Mouse (Mus musculus) limb, embryonic 13.5 days (tissue): ENCODE results near the gene Fam133b. TPM values are rescaled to one million over a fixed set of nuclear protein-coding genes. Genes with fewer than 3 reads are reported as not detected.
"Not testable (repeated sequence)": the region's sequence is repeated elsewhere in the genome, so short reads cannot be mapped to it uniquely, and the experiment has no call there.

Source experiments
- ATAC-seq: fragments of 200-750 bp; cut with Nextera tagmentation; 2 replicates; pipeline ENCODE4 v1.8.0; 2017; ENCODE audit warnings: low read depth, moderate number of reproducible peaks, moderate TSS enrichment; ENCODE audit not compliant: low FRiP score
- H3K27ac ChIP-seq: fragments of 300-500 bp; sonication (generic); 2 replicates; pipeline ENCODE4 v1.5.1; 2015; ENCODE audit warnings: inconsistent platforms, mild to moderate bottlenecking, moderate library complexity
- H3K27me3 ChIP-seq: fragments of 300-500 bp; sonication (generic); 2 replicates; pipeline ENCODE4 v1.6.1; 2015; ENCODE audit warnings: mild to moderate bottlenecking, inconsistent platforms
- H3K36me3 ChIP-seq: fragments of 300-500 bp; sonication (generic); 2 replicates; pipeline ENCODE4 v1.6.1; 2015; ENCODE audit warnings: inconsistent platforms, mild to moderate bottlenecking, moderate library complexity
- H3K4me1 ChIP-seq: fragments of 300-500 bp; sonication (generic); 2 replicates; pipeline ENCODE4 v1.6.1; 2015; ENCODE audit warnings: inconsistent platforms
- H3K4me2 ChIP-seq: fragments of 300-500 bp; sonication (generic); replicated peaks from 2 replicates; pipeline ENCODE4 v1.6.1; 2015; ENCODE audit warnings: inconsistent platforms, mild to moderate bottlenecking, moderate library complexity
- H3K4me3 ChIP-seq: fragments of 300-500 bp; sonication (generic); 2 replicates; pipeline ENCODE4 v1.5.1; 2015; ENCODE audit warnings: moderate library complexity, mild to moderate bottlenecking, inconsistent platforms
- H3K9ac ChIP-seq: fragments of 300-500 bp; sonication (generic); 2 replicates; pipeline ENCODE4 v1.6.1; 2015; ENCODE audit warnings: mild to moderate bottlenecking, inconsistent platforms
- H3K9me3 ChIP-seq: fragments of 300-500 bp; sonication (generic); 2 replicates; pipeline ENCODE4 v1.6.1; 2016; ENCODE audit warnings: inconsistent platforms
- WGBS: fragments of 180-500 bp; shearing (Covaris S2); methylation state at CpG from one replicate; pipeline ENCODE4 v1.1.7; 2015; 5-methylcytosine and 5-hydroxymethylcytosine counted together
- polyA plus RNA-seq: library from polyadenylated mRNA; unstranded; fragments of >200 nt; fragmentation: Nextera tagmentation; extraction: Ambion mirVana; gene quantifications from 2 replicates; pipeline ENCODE4 v1.2.1, GENCODE M21; 2015

Gene Fam133b
- polyA plus RNA-seq, 1 experiment from 2014 or later = 34.1 TPM

- Histone ChIP-seq H3K27me3 (no peaks in the 10 kb centered on the region), H3K9me3 (no peaks in the 10 kb centered on the region), H3K36me3 (no peaks in the 10 kb centered on the region; the same call in 1 of the 2 replicates), H3K27ac (no peak overlapping the region), H3K4me2 (no peak overlapping the region), H3K4me1 (peaks cover 5% of the 10 kb centered on the region; the same call in 1 of the 2 replicates), H3K9ac (no peak overlapping the region), H3K4me3 (no peak overlapping the region)
- ATAC-seq = no peak
- WGBS = 50% methylated on average over 5 of the region's 5 CpGs
These were observed 16.5 kb upstream of the Fam133b start for GRCm38 (mm10) chr5:3527041-3527691.

DNA sequence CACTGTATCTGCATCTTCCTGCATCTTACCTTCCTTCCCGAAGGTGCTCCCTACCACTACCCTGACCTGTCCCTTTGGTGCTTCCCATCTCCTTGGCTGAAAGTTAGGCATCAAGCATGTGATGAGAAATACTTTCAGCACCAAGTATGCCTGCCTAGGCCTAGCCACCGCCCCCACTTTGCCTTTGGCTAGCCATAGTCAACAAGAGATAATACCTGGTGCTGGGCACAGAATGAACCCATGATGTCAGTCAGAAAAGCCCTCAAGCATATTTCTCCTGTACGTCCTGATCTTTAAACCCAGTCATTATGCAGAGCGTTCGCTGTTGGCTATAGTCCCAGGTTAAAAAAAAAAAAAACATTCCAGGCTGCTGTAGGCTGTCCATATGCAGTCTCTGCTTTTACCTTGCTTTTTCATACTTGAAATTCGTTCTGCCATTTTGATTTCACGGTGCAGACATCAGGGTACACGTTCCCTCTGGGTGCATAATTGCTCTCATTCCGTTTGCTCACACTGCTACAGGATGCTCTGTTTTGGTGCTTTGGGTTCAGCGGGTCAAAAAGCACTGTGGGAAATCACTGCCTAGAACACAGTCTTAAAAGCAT is 13.9 kb upstream of the Fam133b start:
- Histone ChIP-seq H3K27me3 (no peaks in the 10 kb centered on the region), H3K36me3 (no peaks in the 10 kb centered on the region), H3K4me3 (no peak overlapping the region), H3K4me1 (peaks cover 5% of the 10 kb centered on the region; the same call in 1 of the 2 replicates), H3K9me3 (no peaks in the 10 kb centered on the region), H3K27ac (no peak overlapping the region), H3K9ac (no peak overlapping the region), H3K4me2 (no peak overlapping the region)
- WGBS = 67% methylated on average over 10 of the region's 10 CpGs
- ATAC-seq = no peak

GRCm38 (mm10) chr5:3532048-3532447 is 11.6 kb upstream of the Fam133b start:
- not testable (repeated sequence) for H3K9me3 ChIP-seq, H3K4me3 ChIP-seq, H3K4me2 ChIP-seq

DNA sequence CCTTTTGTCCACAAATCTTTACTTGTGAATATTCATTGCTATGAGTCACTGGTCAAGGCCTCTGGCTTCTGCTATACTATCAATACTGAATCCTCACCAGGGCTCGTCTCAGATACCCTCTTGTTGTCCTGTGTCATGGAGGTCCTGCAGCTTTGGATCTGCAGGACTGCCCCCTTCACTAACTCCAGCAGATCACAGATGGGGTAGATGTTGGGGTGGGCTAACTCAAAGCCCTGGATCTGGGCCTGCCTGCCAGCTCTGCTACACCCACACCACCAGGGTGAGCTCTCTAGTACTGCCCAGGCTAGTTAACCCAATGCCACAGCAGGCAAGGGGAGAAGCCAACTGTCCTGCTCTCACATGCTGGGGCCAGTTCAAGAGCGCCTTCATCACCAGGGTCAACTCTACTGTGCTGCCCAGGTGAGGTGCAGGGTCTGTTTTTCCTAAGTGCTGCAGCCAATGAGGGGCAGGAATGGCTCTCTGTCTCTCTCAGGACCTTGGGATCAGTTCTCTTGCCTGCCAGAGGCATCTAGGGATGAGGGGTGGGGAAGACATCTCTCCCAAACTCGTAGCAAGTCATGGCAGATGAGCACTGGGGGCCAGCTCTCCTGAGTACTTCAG is 6.9 kb upstream of the Fam133b start:
- no peak for ATAC-seq
- Histone ChIP-seq H3K9ac (no peak overlapping the region), H3K36me3 (no peaks in the 10 kb centered on the region), H3K27me3 (no peaks in the 10 kb centered on the region), H3K27ac (no peak overlapping the region), H3K4me3 (no peak overlapping the region), H3K4me1 (no peaks in the 10 kb centered on the region; the same call in 1 of the 2 replicates), H3K4me2 (no peak overlapping the region), H3K9me3 (no peaks in the 10 kb centered on the region)
- WGBS = 67% methylated on average over 3 of the region's 3 CpGs

More at GRCm38 (mm10) chr5:3532048-3532447, 11.6 kb upstream of the Fam133b start:
- not testable (repeated sequence) for H3K9ac ChIP-seq, H3K4me1 ChIP-seq, H3K27ac ChIP-seq, ATAC-seq, H3K27me3 ChIP-seq, H3K36me3 ChIP-seq

DNA sequence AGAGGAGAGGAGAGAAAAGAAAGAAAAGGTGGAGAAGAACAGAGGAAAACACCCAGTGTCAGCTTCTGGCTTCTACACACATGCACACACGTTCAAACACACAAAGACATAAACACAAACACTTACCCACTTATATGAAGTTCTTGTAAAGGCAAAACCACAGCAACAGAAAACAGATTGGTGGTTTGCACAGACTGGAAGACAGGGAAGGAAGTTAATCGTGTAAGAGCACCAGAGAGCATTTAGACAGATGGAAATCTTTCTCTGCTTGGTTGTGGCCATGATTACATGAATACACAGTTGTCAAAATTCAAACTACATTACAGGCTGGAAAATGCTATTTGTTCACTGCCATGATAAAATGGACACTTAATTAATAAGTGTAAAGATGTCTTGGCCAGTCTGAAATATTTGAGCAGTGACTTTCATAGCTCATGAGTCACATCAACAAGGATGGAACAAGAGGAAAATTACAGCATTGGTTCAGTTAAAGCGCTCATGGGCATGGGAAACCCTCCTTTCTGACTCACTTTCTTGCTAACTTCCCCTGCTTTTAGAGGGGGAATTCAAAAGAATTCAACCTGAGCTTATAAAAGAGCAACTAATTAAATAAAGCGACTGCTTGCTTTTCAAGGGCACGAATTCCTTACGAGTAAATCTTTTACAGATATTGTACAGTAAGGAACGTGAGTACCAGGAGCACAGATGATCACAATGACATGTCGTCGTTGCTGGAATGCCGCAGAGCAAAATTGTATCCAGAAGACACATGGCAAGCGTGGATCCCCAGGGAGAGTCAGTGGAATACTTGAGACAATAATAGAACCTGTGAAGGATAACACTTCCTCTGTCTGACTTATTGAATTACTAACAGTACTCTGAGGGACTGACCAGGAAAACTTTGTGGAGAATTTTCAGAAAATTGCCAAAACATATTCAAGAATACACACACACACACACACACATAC is 4.8 kb upstream of the Fam133b start:
- no peak overlapping the region for H3K4me2 ChIP-seq
- no peaks in the 10 kb centered on the region; the same call in 1 of the 2 replicates for H3K4me1 ChIP-seq
- no peak overlapping the region for H3K27ac ChIP-seq
- no peak for ATAC-seq
- H3K36me3 ChIP-seq = no peaks in the 10 kb centered on the region
- 53% methylated on average over 11 of the region's 11 CpGs for WGBS
- no peak overlapping the region for H3K9ac ChIP-seq
- no peaks in the 10 kb centered on the region for H3K27me3 ChIP-seq
- H3K9me3 ChIP-seq = no peaks in the 10 kb centered on the region
- H3K4me3 ChIP-seq = no peak overlapping the region

- WGBS = 79% methylated on average over 6 of the region's 6 CpGs
- Histone ChIP-seq H3K27ac (no peak overlapping the region), H3K27me3 (no peaks in the 10 kb centered on the region), H3K4me1 (peaks cover 15% of the 10 kb centered on the region), H3K4me3 (no peak overlapping the region), H3K4me2 (no peak overlapping the region), H3K9ac (no peak overlapping the region), H3K36me3 (peaks cover 5% of the 10 kb centered on the region; the same call in 1 of the 2 replicates), H3K9me3 (no peaks in the 10 kb centered on the region)
- no peak for ATAC-seq
These were observed 1.8 kb upstream of the Fam133b start for GRCm38 (mm10) chr5:3541871-3542270.

- H3K4me3 ChIP-seq = peak overlapping the region; percentile 90
- WGBS = 11% methylated on average over 7 of the region's 7 CpGs
- no peak overlapping the region for H3K27ac ChIP-seq
- H3K9me3 ChIP-seq = no peaks in the 10 kb centered on the region
- peaks cover 15% of the 10 kb centered on the region for H3K4me1 ChIP-seq
- peaks cover 9% of the 10 kb centered on the region; the same call in 1 of the 2 replicates for H3K36me3 ChIP-seq
- peak overlapping the region; percentile 75 for H3K4me2 ChIP-seq
- peak; percentile 25; the same call in 1 of the 2 replicates for ATAC-seq
- H3K27me3 ChIP-seq = no peaks in the 10 kb centered on the region
- peak overlapping the region; percentile 83 for H3K9ac ChIP-seq
These were observed 792 bp downstream of the Fam133b start for GRCm38 (mm10) chr5:3544480-3544769.

DNA sequence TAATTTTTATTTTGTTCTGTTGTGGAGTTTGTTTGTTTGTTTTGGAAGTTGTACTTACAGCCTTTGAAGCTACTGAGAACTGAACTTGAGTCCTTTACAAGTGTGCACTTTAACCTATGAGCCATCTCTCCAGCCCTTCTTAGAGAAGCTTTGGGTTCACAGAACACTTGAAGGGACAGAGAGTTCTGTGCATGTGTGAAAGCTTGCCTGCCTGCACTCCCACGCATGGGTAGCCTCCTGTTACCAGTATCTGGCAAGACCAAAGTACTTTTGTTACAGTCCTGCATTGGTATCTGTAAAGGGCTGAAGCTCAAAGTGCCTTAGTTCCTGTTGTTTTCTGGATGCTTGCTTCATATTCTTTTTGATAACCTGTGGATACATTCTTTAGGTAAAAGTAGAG is 2.6 kb downstream of the Fam133b start:
- 89% methylated on average over 1 of the region's 1 CpGs for WGBS
- no peaks in the 10 kb centered on the region for H3K9me3 ChIP-seq
- no peaks in the 10 kb centered on the region for H3K27me3 ChIP-seq
- H3K9ac ChIP-seq = no peak overlapping the region
- ATAC-seq = no peak
- peaks cover 9% of the 10 kb centered on the region; the same call in 1 of the 2 replicates for H3K36me3 ChIP-seq
- no peak overlapping the region for H3K27ac ChIP-seq
- H3K4me2 ChIP-seq = no peak overlapping the region
- no peak overlapping the region for H3K4me3 ChIP-seq
- H3K4me1 ChIP-seq = peaks cover 15% of the 10 kb centered on the region

DNA sequence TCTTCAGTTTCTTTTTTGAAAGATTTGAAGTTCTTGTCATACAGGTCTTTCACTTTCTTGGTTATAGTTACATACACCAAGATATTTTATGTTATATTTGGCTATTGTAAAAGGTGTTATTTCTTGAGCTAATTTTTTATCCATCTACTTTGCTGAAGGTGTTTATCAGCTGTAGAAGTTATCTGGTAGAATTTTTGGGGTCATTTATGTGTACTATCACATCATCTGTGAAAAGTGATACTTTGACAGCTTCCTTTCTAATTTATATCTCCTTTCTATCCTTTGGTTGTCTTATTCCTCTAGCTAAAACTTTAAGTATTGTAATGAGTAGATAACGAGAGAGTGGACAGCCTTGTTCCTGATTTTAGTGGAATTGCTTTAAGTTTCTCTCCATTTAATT is 7.8 kb downstream of the Fam133b start:
- no peaks in the 10 kb centered on the region for H3K27me3 ChIP-seq
- WGBS = 98% methylated on average over 1 of the region's 1 CpGs
- no peak overlapping the region for H3K4me3 ChIP-seq
- H3K4me2 ChIP-seq = no peak overlapping the region
- no peak for ATAC-seq
- H3K4me1 ChIP-seq = no peaks in the 10 kb centered on the region
- H3K9ac ChIP-seq = no peak overlapping the region
- H3K36me3 ChIP-seq = peaks cover 26% of the 10 kb centered on the region
- H3K9me3 ChIP-seq = no peaks in the 10 kb centered on the region
- H3K27ac ChIP-seq = no peak overlapping the region

DNA sequence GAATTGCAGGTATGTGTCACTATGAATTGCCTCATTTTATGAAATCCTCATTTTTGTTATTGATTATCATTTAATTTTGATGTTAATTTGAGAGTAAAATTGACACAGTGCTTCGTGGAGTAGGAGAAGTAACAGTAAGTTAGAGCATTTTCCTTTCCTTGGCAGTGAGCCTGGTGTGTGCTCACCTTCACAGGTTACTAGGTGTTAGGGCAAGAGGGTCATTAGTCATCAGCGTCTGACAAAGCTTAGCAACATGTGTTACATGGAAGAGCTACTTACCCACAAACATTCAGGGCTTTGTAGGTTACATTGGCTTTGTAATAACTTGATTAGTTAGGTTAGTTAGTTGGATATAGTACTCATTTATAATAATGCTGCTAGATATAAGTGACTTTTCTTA is 10.6 kb downstream of the Fam133b start:
- Histone ChIP-seq H3K27ac (no peak overlapping the region), H3K36me3 (peaks cover 39% of the 10 kb centered on the region), H3K4me3 (no peak overlapping the region), H3K4me2 (no peak overlapping the region), H3K9ac (no peak overlapping the region), H3K27me3 (no peaks in the 10 kb centered on the region), H3K9me3 (no peaks in the 10 kb centered on the region), H3K4me1 (no peaks in the 10 kb centered on the region)
- ATAC-seq = no peak
- 90% methylated on average over 2 of the region's 2 CpGs for WGBS

DNA sequence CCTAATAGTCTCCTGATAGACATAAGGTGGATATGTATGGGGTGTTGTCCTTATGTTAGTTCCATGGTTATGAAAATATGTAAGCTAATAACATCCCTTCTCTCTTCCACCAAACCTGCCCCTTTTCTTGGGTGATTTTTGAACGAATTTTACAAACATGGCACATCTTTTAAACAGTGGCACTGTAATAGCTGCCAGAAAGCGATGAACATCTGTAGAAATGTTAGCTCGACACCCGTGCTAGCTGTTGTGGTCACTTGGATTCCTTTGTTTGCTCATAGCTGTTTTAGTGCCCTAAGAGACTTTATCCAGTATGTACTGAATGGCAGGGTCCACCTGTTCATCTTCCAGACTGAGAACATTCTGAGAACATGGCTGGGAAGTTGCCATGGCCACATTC is 27.6 kb downstream of the Fam133b start, which contains the start of gene 1700109H08Rik:
1700109H08Rik (plus strand) TSS at position 301 of the 400 bp plus-strand sequence.
- Histone ChIP-seq H3K27ac (no peak within 1 kb of the TSS), H3K4me3 (no peak within 1 kb of the TSS), H3K27me3 (no peaks in the 10 kb centered on the region), H3K4me1 (no peaks in the 10 kb centered on the region), H3K9me3 (peaks cover 3% of the 10 kb centered on the region), H3K9ac (no peak within 1 kb of the TSS), H3K36me3 (peaks cover 89% of the 10 kb centered on the region), H3K4me2 (no peak within 1 kb of the TSS)
- no peak for ATAC-seq
- WGBS = 93% methylated on average over 4 of the region's 4 CpGs

GRCm38 (mm10) chr5:3574825-3575224 is 31.2 kb downstream of the Fam133b start:
- no peak overlapping the region for H3K27ac ChIP-seq
- H3K9ac ChIP-seq = no peak overlapping the region
- 95% methylated on average over 2 of the region's 2 CpGs for WGBS
- H3K4me3 ChIP-seq = no peak overlapping the region
- H3K4me1 ChIP-seq = no peaks in the 10 kb centered on the region
- ATAC-seq = no peak
- no peak overlapping the region for H3K4me2 ChIP-seq
- H3K9me3 ChIP-seq = peaks cover 3% of the 10 kb centered on the region
- H3K27me3 ChIP-seq = no peaks in the 10 kb centered on the region
- H3K36me3 ChIP-seq = peaks cover 96% of the 10 kb centered on the region
